Mouse (Mus musculus) left cerebral cortex, adult 18-20 months (tissue): ENCODE data around the gene E2f4. TPM values are rescaled to one million over a fixed set of nuclear protein-coding genes. Genes with fewer than 3 reads are reported as not detected.

Experiments used
- DNase-seq, 2 experiments: peaks; one replicate each; pipeline ENCODE4 v3.0.0; 2021 to 2022; ENCODE audit warnings: low spot score in 2 of 2, mixed read lengths in 1 of 2
- total RNA-seq, 2 experiments: library from RNA; stranded (reverse); gene quantifications; 2 replicates each; pipeline ENCODE4 v1.2.3; 2021

Gene E2f4
- total RNA-seq, 2 experiments from 2014 or later = 37.6 to 39.1 TPM

- DNase-seq = peak; percentile 79 to 89
These were observed 29.0 kb upstream of the E2f4 start for GRCm38 (mm10) chr8:105268342-105269074.

GRCm38 (mm10) chr8:105269075-105269458, 28.4 kb upstream of the E2f4 start:
- DNase-seq = no peak

- DNase-seq = peak; percentile 68 to 78
These were observed 28.0 kb upstream of the E2f4 start, which contains the start of gene Hsf4 for GRCm38 (mm10) chr8:105269461-105269947. TSS of gene Hsf4 (plus strand) at chr8:105269801.

- no peak for DNase-seq
These were observed 27.2 kb upstream of the E2f4 start for GRCm38 (mm10) chr8:105270101-105270915.

- no peak for DNase-seq
These were observed 26.6 kb upstream of the E2f4 start for GRCm38 (mm10) chr8:105270916-105271186.

- no peak for DNase-seq
These were observed 22.1 kb upstream of the E2f4 start for GRCm38 (mm10) chr8:105275387-105275786.

GRCm38 (mm10) chr8:105275840-105276239, 21.6 kb upstream of the E2f4 start, which contains the start of gene Nol3:
TSS of gene Nol3 (plus strand) at chr8:105276140.
- DNase-seq = no peak

- peak; percentile 64 to 68 for DNase-seq
These were observed 21.0 kb upstream of the E2f4 start for GRCm38 (mm10) chr8:105276292-105277120.

GRCm38 (mm10) chr8:105278911-105279334, 18.5 kb upstream of the E2f4 start:
- DNase-seq = peak; percentile 81 to 88

GRCm38 (mm10) chr8:105280567-105280966, 16.9 kb upstream of the E2f4 start:
- DNase-seq = no peak

- DNase-seq = no peak
These were observed 15.6 kb upstream of the E2f4 start for GRCm38 (mm10) chr8:105281821-105282220.

GRCm38 (mm10) chr8:105282239-105282638, 15.2 kb upstream of the E2f4 start:
- no peak for DNase-seq

- no peak for DNase-seq
These were observed 14.4 kb upstream of the E2f4 start for GRCm38 (mm10) chr8:105283074-105283473.

GRCm38 (mm10) chr8:105285514-105285913, 11.9 kb upstream of the E2f4 start:
- no peak for DNase-seq

GRCm38 (mm10) chr8:105286907-105287306, 10.6 kb upstream of the E2f4 start:
- no peak for DNase-seq

GRCm38 (mm10) chr8:105288231-105288630, 9.2 kb upstream of the E2f4 start:
- no peak for DNase-seq

- DNase-seq = peak; percentile 93 to 94
These were observed 8.3 kb upstream of the E2f4 start for GRCm38 (mm10) chr8:105288958-105289732.

- peak; percentile 40 to 41 for DNase-seq
These were observed 7.5 kb upstream of the E2f4 start, which contains the start of gene 4931428F04Rik for GRCm38 (mm10) chr8:105289805-105290460. TSS of gene 4931428F04Rik (minus strand) at chr8:105289864.

- DNase-seq = peak; percentile 77 to 90
These were observed 6.7 kb upstream of the E2f4 start for GRCm38 (mm10) chr8:105290554-105291314.
